Mouse (Mus musculus) lung, embryonic 14.5 days (tissue): ENCODE results near the gene L3mbtl2. TPM values are rescaled to one million over a fixed set of nuclear protein-coding genes. Genes with fewer than 3 reads are reported as not detected.

Experiments used
- ATAC-seq: fragments of 200-750 bp; cut with Nextera tagmentation; 2 replicates; pipeline ENCODE4 v1.8.0; 2017; ENCODE audit warnings: mild to moderate bottlenecking, moderate TSS enrichment, moderate library complexity; ENCODE audit not compliant: insufficient read depth
- DNase-seq: peaks from one replicate; pipeline ENCODE4 v3.0.0-alpha.2; 2015
- H3K27ac ChIP-seq: fragments of 300-500 bp; sonication (generic); 2 replicates; pipeline ENCODE4 v1.5.1; 2014; ENCODE audit warnings: low read depth, mild to moderate bottlenecking, moderate library complexity
- H3K27me3 ChIP-seq: fragments of 300-500 bp; sonication (generic); 2 replicates; pipeline ENCODE4 v1.6.1; 2014; ENCODE audit warnings: low read length, control low read depth; ENCODE audit not compliant: insufficient read depth
- H3K36me3 ChIP-seq: fragments of 300-500 bp; sonication (generic); 2 replicates; pipeline ENCODE4 v1.6.1; 2014; ENCODE audit warnings: control low read depth; ENCODE audit not compliant: insufficient read depth
- H3K4me1 ChIP-seq: fragments of 300-500 bp; sonication (generic); 2 replicates; pipeline ENCODE4 v1.6.1; 2014; ENCODE audit warnings: antibody characterized with exemption, control low read depth; ENCODE audit not compliant: insufficient read depth
- H3K4me2 ChIP-seq: fragments of 300-500 bp; sonication (generic); 2 replicates; pipeline ENCODE4 v1.6.1; 2014; ENCODE audit warnings: mild to moderate bottlenecking
- H3K4me3 ChIP-seq: fragments of 300-500 bp; sonication (generic); 2 replicates; pipeline ENCODE4 v1.5.1; 2014; ENCODE audit warnings: low read depth, low read length
- H3K9ac ChIP-seq: fragments of 300-500 bp; sonication (generic); 2 replicates; pipeline ENCODE4 v1.6.1; 2014
- H3K9me3 ChIP-seq: fragments of 300-500 bp; sonication (generic); 2 replicates; pipeline ENCODE4 v1.6.1; 2016; ENCODE audit warnings: low read depth, low read length, control low read depth
- CTCF ChIP-seq: IDR thresholded peaks from 2 replicates; pipeline ENCODE4 v1.5.1; 2016; ENCODE audit warnings: antibody characterized with exemption, low read depth
- WGBS: fragments of 180-500 bp; shearing (Covaris S2); extraction: QIAGEN DNeasy Blood & Tissue Kit; methylation state at CpG from one replicate; pipeline ENCODE4 v1.1.7; 2014; 5-methylcytosine and 5-hydroxymethylcytosine counted together
- polyA plus RNA-seq: library from polyadenylated mRNA; unstranded; fragments of >200 nt; fragmentation: Nextera tagmentation; extraction: Ambion mirVana; gene quantifications from 2 replicates; pipeline ENCODE4 v1.2.1, GENCODE M21; 2014

The L3mbtl2 gene
- polyA plus RNA-seq, 1 experiment from 2014 or later = 26.7 TPM

- H3K4me1 ChIP-seq = peaks cover 8% of the 10 kb centered on the region; the same call in 1 of the 2 replicates
- no peak for TF ChIP-seq CTCF
- ATAC-seq (no peak), DNase-seq (no peak)
- no peaks in the 10 kb centered on the region for H3K9me3 ChIP-seq
- no peak overlapping the region for H3K27ac ChIP-seq
- no peak overlapping the region for H3K9ac ChIP-seq
- H3K4me3 ChIP-seq = no peak overlapping the region
- H3K36me3 ChIP-seq = peaks cover 73% of the 10 kb centered on the region
- H3K4me2 ChIP-seq = no peak overlapping the region
- no peaks in the 10 kb centered on the region for H3K27me3 ChIP-seq
- 90% methylated on average over 11 of the region's 11 CpGs for WGBS
Observed at GRCm38 (mm10) chr15:81723653-81724052, 60.0 kb downstream of the L3mbtl2 start.

DNA sequence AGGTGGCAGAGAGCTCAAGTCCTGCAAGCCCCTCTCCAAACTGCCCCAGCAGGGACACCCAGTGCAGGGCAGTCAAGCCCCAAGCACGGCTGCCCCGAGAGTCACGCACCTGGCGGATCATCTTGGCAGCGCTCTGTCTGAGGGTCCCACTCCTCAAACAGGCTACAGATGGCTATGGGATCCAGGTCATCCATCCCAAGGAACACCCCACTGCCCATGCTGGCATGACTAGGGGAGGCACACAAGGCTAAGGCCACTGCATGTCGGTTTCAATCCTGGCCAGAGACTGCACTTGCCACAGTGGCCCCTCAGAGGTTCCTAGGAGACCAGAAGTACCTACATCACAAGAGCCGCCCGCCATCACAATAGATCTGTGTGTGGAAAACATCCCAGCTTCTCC, 62.3 kb downstream of the L3mbtl2 start:
- Histone ChIP-seq H3K36me3 (peaks cover 50% of the 10 kb centered on the region), H3K4me2 (no peak overlapping the region)
- ATAC-seq = no peak

GRCm38 (mm10) chr15:81729241-81729791, 65.6 kb downstream of the L3mbtl2 start:
- DNase-seq = peak; percentile 21
- Histone ChIP-seq H3K27me3 (no peaks in the 10 kb centered on the region), H3K4me3 (peak overlapping the region; percentile 91), H3K4me2 (peak overlapping the region; percentile 88), H3K9ac (peak overlapping the region; percentile 89), H3K9me3 (no peaks in the 10 kb centered on the region), H3K4me1 (peaks cover 8% of the 10 kb centered on the region; the same call in 1 of the 2 replicates), H3K36me3 (peaks cover 17% of the 10 kb centered on the region), H3K27ac (peak overlapping the region; percentile 55)
- under 1% methylated on average over 49 of the region's 49 CpGs for WGBS
- peak; percentile 54 for ATAC-seq
- TF ChIP-seq CTCF = no peak

More for the DNA sequence above, 62.3 kb downstream of the L3mbtl2 start:
- Histone ChIP-seq H3K27me3 (no peaks in the 10 kb centered on the region), H3K27ac (no peak overlapping the region), H3K4me1 (peaks cover 8% of the 10 kb centered on the region; the same call in 1 of the 2 replicates), H3K9ac (no peak overlapping the region), H3K9me3 (no peaks in the 10 kb centered on the region), H3K4me3 (no peak overlapping the region)
- WGBS = 92% methylated on average over 8 of the region's 8 CpGs
- no peak for TF ChIP-seq CTCF
- no peak for DNase-seq

GRCm38 (mm10) chr15:81729792-81730635, 66.3 kb downstream of the L3mbtl2 start:
- ATAC-seq = peak; percentile 99
- peak; percentile 99 for DNase-seq
- Histone ChIP-seq H3K4me3 (peak overlapping the region; percentile 91), H3K4me2 (peak overlapping the region; percentile 88), H3K27ac (peak overlapping the region; percentile 55), H3K36me3 (peaks cover 12% of the 10 kb centered on the region), H3K4me1 (peaks cover 8% of the 10 kb centered on the region; the same call in 1 of the 2 replicates), H3K27me3 (no peaks in the 10 kb centered on the region), H3K9me3 (no peaks in the 10 kb centered on the region), H3K9ac (peak overlapping the region; percentile 89)
- no peak for TF ChIP-seq CTCF
- WGBS = 4% methylated on average over 41 of the region's 41 CpGs

DNA sequence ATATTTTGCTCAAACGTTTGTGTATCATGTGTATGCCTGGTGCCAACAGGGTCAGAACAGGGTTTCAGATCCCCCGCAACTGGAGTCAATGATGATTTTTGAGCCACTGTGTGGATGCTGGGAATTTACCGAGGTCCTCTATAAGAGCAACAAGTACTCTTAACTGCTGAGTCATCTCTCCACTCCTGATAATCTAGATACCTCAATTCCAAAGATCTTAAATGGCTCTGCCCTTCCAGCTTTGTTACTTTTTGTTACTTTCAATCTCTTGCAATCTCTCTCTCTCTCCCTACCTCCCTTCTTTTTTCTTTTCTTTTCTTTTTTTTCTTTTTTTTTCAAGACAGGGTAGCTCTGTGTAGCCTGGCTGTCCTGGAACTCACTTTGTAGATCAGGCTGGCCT, 71.4 kb downstream of the L3mbtl2 start:
- Histone ChIP-seq H3K4me1 (no peaks in the 10 kb centered on the region), H3K4me2 (no peak overlapping the region), H3K27me3 (no peaks in the 10 kb centered on the region), H3K9ac (no peak overlapping the region), H3K4me3 (no peak overlapping the region), H3K27ac (no peak overlapping the region), H3K36me3 (no peaks in the 10 kb centered on the region), H3K9me3 (no peaks in the 10 kb centered on the region)
- DNase-seq (no peak), ATAC-seq (no peak)
- no peak for TF ChIP-seq CTCF
- WGBS = 44% methylated on average over 3 of the region's 3 CpGs

Other genes starting within 250 kb of the L3mbtl2 start
- 539 and 550 TPM in 2 replicates for gene Rbx1, start 197.6 kb upstream of the L3mbtl2 start, polyA plus RNA-seq
- 22.6 and 25.0 TPM in 2 replicates for gene Ep300, start 78.5 kb upstream of the L3mbtl2 start, polyA plus RNA-seq
- 4.6 and 4.7 TPM in 2 replicates for gene Chadl, start 33.4 kb downstream of the L3mbtl2 start, polyA plus RNA-seq
- 45.6 and 46.1 TPM in 2 replicates for gene Zc3h7b, start 81.2 kb downstream of the L3mbtl2 start, polyA plus RNA-seq
- gene Rangap1, start 81.6 kb downstream of the L3mbtl2 start, polyA plus RNA-seq = 101 and 107 TPM in 2 replicates
- 23.5 and 23.8 TPM in 2 replicates for gene Tef, start 138.5 kb downstream of the L3mbtl2 start, polyA plus RNA-seq
- gene Tob2, start 194.9 kb downstream of the L3mbtl2 start, polyA plus RNA-seq = 23.3 and 24.2 TPM in 2 replicates
- 211 and 220 TPM in 2 replicates for gene Phf5a, start 208.0 kb downstream of the L3mbtl2 start, polyA plus RNA-seq
- gene Aco2, start 208.4 kb downstream of the L3mbtl2 start, polyA plus RNA-seq = 149 and 152 TPM in 2 replicates